ENCODE assay signal across 9 mouse cellular contexts in the genomic region with DNA sequence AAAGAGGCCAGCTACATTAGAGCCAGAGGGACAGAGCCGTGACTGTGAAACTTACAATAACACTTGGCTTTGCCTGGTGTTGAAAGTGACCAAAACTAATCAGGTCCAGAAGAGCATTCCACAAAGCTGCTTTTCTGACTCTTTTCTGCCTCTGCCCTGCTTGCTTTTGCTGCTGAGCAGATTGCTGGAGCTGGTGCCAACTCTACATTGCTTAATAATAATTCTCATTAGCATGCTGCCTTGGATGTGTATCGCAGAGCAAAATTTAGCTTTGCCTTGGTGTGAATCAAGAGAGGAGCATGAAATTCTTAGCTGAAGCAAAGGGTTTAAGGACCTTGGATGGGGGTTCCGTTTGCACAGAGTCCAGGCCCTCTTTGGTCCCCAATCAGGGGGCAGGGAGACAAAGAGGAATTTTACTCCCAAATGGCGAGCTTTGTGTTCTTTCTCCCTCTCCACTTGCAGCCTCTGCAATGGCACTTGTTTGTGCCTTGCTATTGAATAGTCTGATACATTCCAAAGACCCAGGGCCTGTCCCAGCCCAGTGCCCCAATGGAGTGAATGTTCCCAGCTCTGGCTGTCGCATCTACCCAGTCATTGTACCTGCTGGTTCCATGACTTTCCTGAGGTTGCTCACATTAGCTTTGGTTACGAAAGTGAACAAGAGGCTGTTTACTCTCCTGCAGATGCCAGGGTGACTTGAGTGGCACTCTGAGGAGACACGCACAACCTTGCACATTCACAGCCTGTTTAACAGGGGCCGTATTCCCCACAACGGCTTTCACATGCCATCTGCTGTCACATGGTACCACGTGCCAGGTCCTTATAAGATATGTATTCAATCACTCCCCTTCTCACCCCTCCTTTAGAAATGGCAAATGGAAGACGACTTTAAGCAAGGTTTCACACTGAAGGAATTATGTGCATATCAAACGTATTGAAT.
A peak's percentile ranks its signal among the peaks of the same experiment; 100 is the strongest.
DNase-seq lines count a peak whose midpoint lies in the region; ATAC-seq and TF ChIP-seq lines count a peak whose summit lies in the region.
"Had no signal": no experiment of that assay in that cellular context is flagged by ENCODE, and none has a peak within 500 bp of the region (broad histone marks: within the 10 kb centered on the region; RNA-seq: fewer than 3 reads in every experiment).

No protein-coding gene starts in this region.

- H3K4me2 ChIP-seq in lung, postnatal 0 days (replicated peaks; ENCODE audit: low read depth, low read length) = no peak overlapping the region
- H3K4me2 ChIP-seq in forebrain, embryonic 11.5 days (ENCODE audit: low read depth, low read length, severe bottlenecking) = no peak overlapping the region
- H3K4me2 ChIP-seq in neural tube, embryonic 14.5 days (ENCODE audit: low read depth, low read length) = no peak overlapping the region

- no peak overlapping the region for H3K4me3 ChIP-seq in lung, postnatal 0 days (ENCODE audit: low read depth, low read length)
- no peak overlapping the region for H3K4me3 ChIP-seq in forebrain, embryonic 11.5 days (ENCODE audit: low read depth, low read length)
- H3K4me3 ChIP-seq in neural tube, embryonic 14.5 days (ENCODE audit: low read depth, low read length) = no peak overlapping the region

- ATAC-seq in lung, postnatal 0 days = peak; percentile 60
- peak; percentile 46; the same call in 1 of the 2 replicates for ATAC-seq in forebrain, embryonic 11.5 days (replicated peaks; ENCODE audit: low FRiP score)
- peak; percentile 69; the same call in 1 of the 2 replicates for ATAC-seq in neural tube, embryonic 14.5 days (ENCODE audit: low read depth)

- TF ChIP-seq EP300 in lung, postnatal 0 days (IDR thresholded peaks at IDR 0.05) = no peak

- H3K9me3 ChIP-seq in lung, postnatal 0 days (ENCODE audit: low read length) = no peaks in the 10 kb centered on the region
- no peaks in the 10 kb centered on the region for H3K9me3 ChIP-seq in forebrain, embryonic 11.5 days (ENCODE audit: control insufficient read depth, low read length)
- H3K9me3 ChIP-seq in neural tube, embryonic 14.5 days (ENCODE audit: control insufficient read depth, low read length) = no peaks in the 10 kb centered on the region

- no peak for TF ChIP-seq CTCF in lung, postnatal 0 days (IDR thresholded peaks at IDR 0.05)

- H3K27ac ChIP-seq in lung, postnatal 0 days (ENCODE audit: low read length) = no peak overlapping the region
- no peak overlapping the region; the same call in 1 of the 2 replicates for H3K27ac ChIP-seq in forebrain, embryonic 11.5 days (ENCODE audit: low read depth, low read length)
- H3K27ac ChIP-seq in neural tube, embryonic 14.5 days (ENCODE audit: low read depth, low read length) = no peak overlapping the region; the same call in 1 of the 2 replicates
- H3K27ac ChIP-seq: kidney, postnatal 0 days had no signal

- 63% methylated on average over 12 of the region's 12 CpGs for WGBS in lung, postnatal 0 days
- WGBS in forebrain, embryonic 11.5 days = 62% methylated on average over 12 of the region's 12 CpGs
- WGBS in neural tube, embryonic 14.5 days = 51% methylated on average over 12 of the region's 12 CpGs

- no peaks in the 10 kb centered on the region for H3K27me3 ChIP-seq in lung, postnatal 0 days (replicated peaks; ENCODE audit: insufficient read depth, low read length)
- H3K27me3 ChIP-seq in forebrain, embryonic 11.5 days (ENCODE audit: control insufficient read depth, insufficient read depth, low read length) = no peaks in the 10 kb centered on the region
- H3K27me3 ChIP-seq in neural tube, embryonic 14.5 days (ENCODE audit: control insufficient read depth, insufficient read depth, low read length) = no peaks in the 10 kb centered on the region

- DNase-seq in lung, postnatal 0 days (ENCODE audit: low spot score) = peak; percentile 40
- DNase-seq in lung, postnatal 14 days = no peak
- no peak for DNase-seq in forebrain, embryonic 11.5 days (ENCODE audit: low spot score)
- peak; percentile 84 for DNase-seq in layer of hippocampus, adult 9-11 months
- DNase-seq in urinary bladder, adult 2 months (ENCODE audit: low spot score) = no peak
- no peak for DNase-seq in retina, embryonic 14.5 days (ENCODE audit: low spot score)
- no peak for DNase-seq in gastrocnemius, adult 8-10 months (ENCODE audit: low spot score in 2 of 2)

- no peaks in the 10 kb centered on the region for H3K36me3 ChIP-seq in lung, postnatal 0 days (ENCODE audit: insufficient read depth, low read length)
- no peaks in the 10 kb centered on the region for H3K36me3 ChIP-seq in forebrain, embryonic 11.5 days (ENCODE audit: control insufficient read depth, insufficient read depth, low read length)
- no peaks in the 10 kb centered on the region for H3K36me3 ChIP-seq in neural tube, embryonic 14.5 days (ENCODE audit: control insufficient read depth, insufficient read depth, low read length)

- no peak overlapping the region for H3K9ac ChIP-seq in lung, postnatal 0 days (replicated peaks; ENCODE audit: low read depth)
- H3K9ac ChIP-seq in forebrain, embryonic 11.5 days (ENCODE audit: low read length) = no peak overlapping the region
- H3K9ac ChIP-seq in neural tube, embryonic 14.5 days (replicated peaks; ENCODE audit: low read depth, low read length) = no peak overlapping the region; the same call in 1 of the 2 replicates

- no peaks in the 10 kb centered on the region for H3K4me1 ChIP-seq in lung, postnatal 0 days (ENCODE audit: insufficient read depth, low read depth, low read length)
- peaks cover 3% of the 10 kb centered on the region; the same call in 1 of the 2 replicates for H3K4me1 ChIP-seq in forebrain, embryonic 11.5 days (replicated peaks; ENCODE audit: control insufficient read depth, insufficient read depth, low read length)
- H3K4me1 ChIP-seq in neural tube, embryonic 14.5 days (ENCODE audit: control insufficient read depth, insufficient read depth, low read length) = peaks cover 7% of the 10 kb centered on the region; the same call in 1 of the 2 replicates

Comparison
In these comparisons a context has a peak if more than half of its experiments do, and no peak if none do; other contexts are left out.
1. DNase-seq: peak in lung, postnatal 0 days (single experiment) and layer of hippocampus, adult 9-11 months (single experiment); none in lung, postnatal 14 days (single experiment), forebrain, embryonic 11.5 days (single experiment), urinary bladder, adult 2 months (single experiment), retina, embryonic 14.5 days (single experiment) and gastrocnemius, adult 8-10 months (0 of 2).
2. Peak in every context shown above with its lines, with median percentiles within 50 percentile points of each other: ATAC-seq.